Mouse (Mus musculus): Measurements from ENCODE around the gene 2310039H08Rik. TPM values are rescaled to one million over a fixed set of nuclear protein-coding genes. Genes with fewer than 3 reads are reported as not detected.
A peak's percentile ranks its signal among the peaks of the same experiment; 100 is the strongest.
"Not testable (repeated sequence)": the region's sequence is repeated elsewhere in the genome, so short reads cannot be mapped to it uniquely, and the experiment has no call there.

The 2310039H08Rik gene
- polyA plus RNA-seq, 1 experiment = 63.8 TPM

- H3K27me3 ChIP-seq (ENCODE audit: control insufficient read depth, insufficient read depth, insufficient read length) = no peaks in the 10 kb centered on the region
- H3K36me3 ChIP-seq (ENCODE audit: control insufficient read depth, insufficient read depth) = peaks cover 38% of the 10 kb centered on the region
- peak overlapping the region; percentile 93 for H3K4me2 ChIP-seq (ENCODE audit: low read depth)
- TF ChIP-seq TCF12 (IDR thresholded peaks at IDR 0.05; ENCODE audit: insufficient read depth, poor library complexity, severe bottlenecking) = no peak
- no peak for TF ChIP-seq MAX (IDR thresholded peaks at IDR 0.05; ENCODE audit: low read depth)
- no peak for TF ChIP-seq POLR2AphosphoS2 (IDR thresholded peaks at IDR 0.05; ENCODE audit: insufficient read length, low read depth)
- no peak for TF ChIP-seq E2F4 (IDR thresholded peaks at IDR 0.05; ENCODE audit: insufficient read depth)
- no peak for TF ChIP-seq SRF (IDR thresholded peaks at IDR 0.05; ENCODE audit: control insufficient read depth, insufficient read length, low read depth)
- no peak for TF ChIP-seq USF1 (IDR thresholded peaks at IDR 0.05; ENCODE audit: low read depth)
- no peak for TF ChIP-seq CEBPB (IDR thresholded peaks at IDR 0.05; ENCODE audit: insufficient read depth, poor library complexity, severe bottlenecking)
- no peak for TF ChIP-seq MYOD1 (IDR thresholded peaks at IDR 0.05; ENCODE audit: control insufficient read depth in 1 of 3, insufficient read length in 2 of 3, low read depth in 2 of 3)
- peak overlapping the region; percentile 76 for H3K4me3 ChIP-seq
- peaks cover 37% of the 10 kb centered on the region for H3K79me2 ChIP-seq (ENCODE audit: control insufficient read depth, insufficient read depth)
- peak overlapping the region; percentile 53 for H3ac ChIP-seq (ENCODE audit: control insufficient read depth, insufficient read length)
Measured at GRCm38 (mm10) chr17:46781876-46782275, 9.4 kb downstream of the 2310039H08Rik start.

GRCm38 (mm10) chr17:46782341-46783221 lies 10.1 kb downstream of the 2310039H08Rik start, which contains the start of gene Rpl7l1:
Rpl7l1 (minus strand) TSS chr17:46782672.
- peak within 1 kb of the TSS; percentile 93 for H3K4me2 ChIP-seq (ENCODE audit: low read depth)
- peaks cover 37% of the 10 kb centered on the region for H3K79me2 ChIP-seq (ENCODE audit: control insufficient read depth, insufficient read depth)
- H3K27me3 ChIP-seq (ENCODE audit: control insufficient read depth, insufficient read depth, insufficient read length) = no peaks in the 10 kb centered on the region
- H3K4me3 ChIP-seq = peak within 1 kb of the TSS; percentile 76
- H3ac ChIP-seq (ENCODE audit: control insufficient read depth, insufficient read length) = peak within 1 kb of the TSS; percentile 53
- TF ChIP-seq POLR2AphosphoS2 (IDR thresholded peaks at IDR 0.05; ENCODE audit: insufficient read length, low read depth) (peak; percentile 84), MAX (IDR thresholded peaks at IDR 0.05; ENCODE audit: low read depth) (no peak), POLR2A (IDR thresholded peaks at IDR 0.05; ENCODE audit: insufficient read length, low read depth) (peak; percentile 82)
- H3K36me3 ChIP-seq (ENCODE audit: control insufficient read depth, insufficient read depth) = peaks cover 32% of the 10 kb centered on the region

GRCm38 (mm10) chr17:46783222-46783565 lies 10.8 kb downstream of the 2310039H08Rik start:
- Histone ChIP-seq H3K36me3 (ENCODE audit: control insufficient read depth, insufficient read depth) (peaks cover 29% of the 10 kb centered on the region), H3K4me3 (peak overlapping the region; percentile 76), H3K27me3 (ENCODE audit: control insufficient read depth, insufficient read depth, insufficient read length) (no peaks in the 10 kb centered on the region), H3K79me2 (ENCODE audit: control insufficient read depth, insufficient read depth) (peaks cover 37% of the 10 kb centered on the region), H3ac (ENCODE audit: control insufficient read depth, insufficient read length) (peak overlapping the region; percentile 53), H3K4me2 (ENCODE audit: low read depth) (peak overlapping the region; percentile 67)
- TF ChIP-seq USF1 (IDR thresholded peaks at IDR 0.05; ENCODE audit: low read depth) = no peak

GRCm38 (mm10) chr17:46786952-46787351 lies 14.5 kb downstream of the 2310039H08Rik start:
- TF ChIP-seq MYOG (IDR thresholded peaks at IDR 0.05; ENCODE audit: control insufficient read depth in 1 of 3, insufficient read depth in 1 of 3, insufficient read length in 2 of 3, low read depth in 2 of 3) = no peak
- no peak for TF ChIP-seq REST (IDR thresholded peaks at IDR 0.05; ENCODE audit: insufficient read depth, insufficient read length)
- no peak for TF ChIP-seq TCF12 (IDR thresholded peaks at IDR 0.05; ENCODE audit: insufficient read depth, poor library complexity, severe bottlenecking)
- no peak for TF ChIP-seq POLR2A (IDR thresholded peaks at IDR 0.05; ENCODE audit: insufficient read length, low read depth)
- no peak for TF ChIP-seq TCF3 (IDR thresholded peaks at IDR 0.05; ENCODE audit: insufficient read length, low read depth)
- TF ChIP-seq POLR2AphosphoS2 (IDR thresholded peaks at IDR 0.05; ENCODE audit: insufficient read length, low read depth) = no peak
- no peak for TF ChIP-seq CEBPB (IDR thresholded peaks at IDR 0.05; ENCODE audit: insufficient read depth, poor library complexity, severe bottlenecking)
- TF ChIP-seq USF1 (IDR thresholded peaks at IDR 0.05; ENCODE audit: low read depth) = no peak
- no peak for TF ChIP-seq SRF (IDR thresholded peaks at IDR 0.05; ENCODE audit: control insufficient read depth, insufficient read length, low read depth)
- TF ChIP-seq MYOD1 (IDR thresholded peaks at IDR 0.05; ENCODE audit: control insufficient read depth in 1 of 3, insufficient read length in 2 of 3, low read depth in 2 of 3) = no peak
- no peak for TF ChIP-seq MAX (IDR thresholded peaks at IDR 0.05; ENCODE audit: low read depth)
- no peak for TF ChIP-seq E2F4 (IDR thresholded peaks at IDR 0.05; ENCODE audit: insufficient read depth)
- Histone ChIP-seq H3K4me3 (no peak overlapping the region), H3K4me2 (ENCODE audit: low read depth) (no peak overlapping the region), H3K36me3 (ENCODE audit: control insufficient read depth, insufficient read depth) (no peaks in the 10 kb centered on the region), H3ac (ENCODE audit: control insufficient read depth, insufficient read length) (no peak overlapping the region), H3K27me3 (ENCODE audit: control insufficient read depth, insufficient read depth, insufficient read length) (no peaks in the 10 kb centered on the region), H3K79me2 (ENCODE audit: control insufficient read depth, insufficient read depth) (peaks cover 5% of the 10 kb centered on the region)

- not testable (repeated sequence) for H3K4me3 ChIP-seq; H3K27me3 ChIP-seq (ENCODE audit: control insufficient read depth, insufficient read depth, insufficient read length); H3K79me2 ChIP-seq (ENCODE audit: control insufficient read depth, insufficient read depth); H3ac ChIP-seq (ENCODE audit: control insufficient read depth, insufficient read length); H3K4me2 ChIP-seq (ENCODE audit: low read depth); H3K36me3 ChIP-seq (ENCODE audit: control insufficient read depth, insufficient read depth)
Measured at GRCm38 (mm10) chr17:46787974-46788373, 15.5 kb downstream of the 2310039H08Rik start.
